Mouse (Mus musculus) liver, embryonic 15.5 days (tissue): ENCODE measurements around the gene Tctex1d1. TPM values are rescaled to one million over a fixed set of nuclear protein-coding genes. Genes with fewer than 3 reads are reported as not detected.
A peak's percentile ranks its signal among the peaks of the same experiment; 100 is the strongest.

ENCODE experiments used
- ATAC-seq: fragments of 200-750 bp; cut with Nextera tagmentation; 2 replicates; pipeline ENCODE4 v1.8.0; 2017; ENCODE audit warnings: moderate number of reproducible peaks, mild to moderate bottlenecking, moderate library complexity; ENCODE audit not compliant: insufficient read depth
- H3K27ac ChIP-seq: fragments of 300-500 bp; sonication (generic); replicated peaks from 2 replicates; pipeline ENCODE4 v1.5.1; 2015; ENCODE audit warnings: mild to moderate bottlenecking, inconsistent platforms
- H3K27me3 ChIP-seq: fragments of 300-500 bp; sonication (generic); 2 replicates; pipeline ENCODE4 v1.6.1; 2015; ENCODE audit warnings: mild to moderate bottlenecking, inconsistent platforms
- H3K36me3 ChIP-seq: fragments of 300-500 bp; sonication (generic); replicated peaks from 2 replicates; pipeline ENCODE4 v1.6.1; 2015; ENCODE audit warnings: moderate library complexity, mild to moderate bottlenecking, inconsistent platforms
- H3K4me1 ChIP-seq: fragments of 300-500 bp; sonication (generic); replicated peaks from 2 replicates; pipeline ENCODE4 v1.6.1; 2015; ENCODE audit warnings: inconsistent platforms
- H3K4me2 ChIP-seq: fragments of 300-500 bp; sonication (generic); 2 replicates; pipeline ENCODE4 v1.6.1; 2015; ENCODE audit warnings: moderate library complexity, mild to moderate bottlenecking, inconsistent platforms
- H3K4me3 ChIP-seq: fragments of 300-500 bp; sonication (generic); replicated peaks from 2 replicates; pipeline ENCODE4 v1.5.1; 2015; ENCODE audit warnings: mild to moderate bottlenecking, inconsistent platforms
- H3K9ac ChIP-seq: fragments of 300-500 bp; sonication (generic); 2 replicates; pipeline ENCODE4 v1.6.1; 2015; ENCODE audit warnings: moderate library complexity, mild to moderate bottlenecking, inconsistent platforms
- H3K9me3 ChIP-seq: fragments of 300-500 bp; sonication (generic); replicated peaks from 2 replicates; pipeline ENCODE4 v1.6.1; 2016; ENCODE audit warnings: inconsistent platforms
- WGBS: fragments of 180-500 bp; shearing (Covaris S2); methylation state at CpG from one replicate; pipeline ENCODE4 v1.1.7; 2015; ENCODE audit warnings: mixed read lengths; ENCODE audit not compliant: insufficient replicate concordance; 5-methylcytosine and 5-hydroxymethylcytosine counted together
- polyA plus RNA-seq: library from polyadenylated mRNA; unstranded; fragments of >200 nt; fragmentation: Nextera tagmentation; extraction: Ambion mirVana; gene quantifications from 2 replicates; pipeline ENCODE4 v1.2.1, GENCODE M21; 2015

Tctex1d1 gene
- polyA plus RNA-seq = 0.21 TPM in 1 of 2 replicates, not detected in the other

GRCm38 (mm10) chr4:102978440-102978839 lies at the start of gene Tctex1d1:
Gene Tctex1d1 (plus strand): TSS chr4:102978606.
- Histone ChIP-seq H3K9ac (no peak within 1 kb of the TSS), H3K4me2 (peak within 1 kb of the TSS; percentile 57), H3K27me3 (peaks cover 28% of the 10 kb centered on the region), H3K4me3 (peak within 1 kb of the TSS; percentile 34), H3K36me3 (no peaks in the 10 kb centered on the region), H3K27ac (no peak within 1 kb of the TSS), H3K9me3 (no peaks in the 10 kb centered on the region), H3K4me1 (peaks cover 4% of the 10 kb centered on the region; the same call in 1 of the 2 replicates)
- ATAC-seq = no peak
- WGBS = 8% methylated on average over 13 of the region's 13 CpGs

GRCm38 (mm10) chr4:102929491-102929890 lies 48.9 kb upstream of the Tctex1d1 start:
- 58% methylated on average over 3 of the region's 4 CpGs for WGBS
- H3K4me2 ChIP-seq = no peak overlapping the region
- H3K36me3 ChIP-seq = no peaks in the 10 kb centered on the region
- H3K4me3 ChIP-seq = no peak overlapping the region
- H3K9ac ChIP-seq = no peak overlapping the region
- no peaks in the 10 kb centered on the region for H3K4me1 ChIP-seq
- no peak overlapping the region for H3K27ac ChIP-seq
- no peaks in the 10 kb centered on the region for H3K9me3 ChIP-seq
- H3K27me3 ChIP-seq = no peaks in the 10 kb centered on the region
- ATAC-seq = no peak

DNA sequence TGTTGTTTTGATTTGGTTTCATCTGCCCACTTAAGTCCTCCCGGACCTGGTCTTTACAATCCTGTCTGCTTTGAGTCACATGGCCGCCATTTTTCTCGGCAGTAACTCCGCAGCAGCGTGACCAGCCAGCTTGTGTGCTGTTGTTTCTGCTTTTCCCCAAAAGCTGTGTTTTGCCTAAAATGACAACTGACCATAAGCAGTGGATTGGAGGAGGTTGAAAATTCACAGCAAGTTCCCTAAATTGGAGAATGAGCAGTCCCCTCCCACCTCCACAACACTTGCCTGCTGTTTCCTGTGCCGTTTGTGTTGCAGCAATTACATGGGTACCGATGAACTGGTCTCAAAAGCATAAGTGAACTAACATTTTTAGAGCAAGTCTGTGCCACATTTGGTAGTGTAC lies 47.7 kb upstream of the Tctex1d1 start:
- H3K4me3 ChIP-seq = no peak overlapping the region
- no peak for ATAC-seq
- H3K4me1 ChIP-seq = no peaks in the 10 kb centered on the region
- H3K27ac ChIP-seq = no peak overlapping the region
- no peaks in the 10 kb centered on the region for H3K27me3 ChIP-seq
- no peak overlapping the region for H3K9ac ChIP-seq
- no peaks in the 10 kb centered on the region for H3K9me3 ChIP-seq
- H3K4me2 ChIP-seq = peak overlapping the region; percentile 25
- 14% methylated on average over 7 of the region's 7 CpGs for WGBS
- no peaks in the 10 kb centered on the region for H3K36me3 ChIP-seq

DNA sequence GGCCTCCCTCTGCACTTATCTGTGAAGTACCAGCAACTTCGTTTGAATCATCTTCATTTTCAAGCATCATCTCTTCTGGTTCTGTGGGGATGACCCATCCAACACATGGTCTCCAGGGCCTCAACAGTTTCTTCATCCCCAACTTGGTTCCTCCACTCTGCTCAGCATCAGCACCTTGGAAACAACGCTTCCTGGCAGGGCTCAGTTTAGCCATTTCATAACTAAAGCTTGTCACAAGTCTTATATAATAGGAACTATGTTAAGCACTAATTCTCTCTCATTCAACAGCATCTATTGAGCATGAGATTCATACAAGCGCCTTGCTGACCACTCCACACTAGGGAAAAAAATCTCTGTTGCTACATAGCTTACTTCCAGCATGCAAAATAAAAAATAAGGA lies 38.1 kb upstream of the Tctex1d1 start:
- ATAC-seq = no peak
- 45% methylated on average over 3 of the region's 3 CpGs for WGBS
- no peaks in the 10 kb centered on the region for H3K4me1 ChIP-seq

GRCm38 (mm10) chr4:102940738-102941137 lies 37.7 kb upstream of the Tctex1d1 start:
- Histone ChIP-seq H3K4me2 (no peak overlapping the region), H3K27me3 (no peaks in the 10 kb centered on the region), H3K4me1 (no peaks in the 10 kb centered on the region), H3K9me3 (no peaks in the 10 kb centered on the region), H3K36me3 (no peaks in the 10 kb centered on the region), H3K27ac (no peak overlapping the region), H3K4me3 (no peak overlapping the region), H3K9ac (no peak overlapping the region)
- 66% methylated on average over 4 of the region's 4 CpGs for WGBS
- ATAC-seq = no peak

More for the DNA sequence above, 38.1 kb upstream of the Tctex1d1 start:
- H3K27ac ChIP-seq = no peak overlapping the region
- no peaks in the 10 kb centered on the region for H3K27me3 ChIP-seq
- H3K4me2 ChIP-seq = no peak overlapping the region
- H3K9ac ChIP-seq = no peak overlapping the region
- no peaks in the 10 kb centered on the region for H3K9me3 ChIP-seq
- H3K4me3 ChIP-seq = no peak overlapping the region
- H3K36me3 ChIP-seq = no peaks in the 10 kb centered on the region

- Histone ChIP-seq H3K27me3 (no peaks in the 10 kb centered on the region), H3K4me3 (no peak overlapping the region), H3K27ac (no peak overlapping the region), H3K9ac (no peak overlapping the region), H3K36me3 (no peaks in the 10 kb centered on the region), H3K4me1 (no peaks in the 10 kb centered on the region), H3K9me3 (no peaks in the 10 kb centered on the region), H3K4me2 (no peak overlapping the region)
- WGBS = 10% methylated on average over 6 of the region's 6 CpGs
- no peak for ATAC-seq
Observed at GRCm38 (mm10) chr4:102944325-102944724, 34.1 kb upstream of the Tctex1d1 start.

- Histone ChIP-seq H3K4me1 (no peaks in the 10 kb centered on the region), H3K27ac (no peak overlapping the region), H3K9me3 (no peaks in the 10 kb centered on the region), H3K4me3 (no peak overlapping the region), H3K9ac (no peak overlapping the region), H3K27me3 (no peaks in the 10 kb centered on the region), H3K36me3 (no peaks in the 10 kb centered on the region), H3K4me2 (no peak overlapping the region)
- ATAC-seq = no peak
- 57% methylated on average over 2 of the region's 2 CpGs for WGBS
Observed at GRCm38 (mm10) chr4:102952476-102952875, 25.9 kb upstream of the Tctex1d1 start.

DNA sequence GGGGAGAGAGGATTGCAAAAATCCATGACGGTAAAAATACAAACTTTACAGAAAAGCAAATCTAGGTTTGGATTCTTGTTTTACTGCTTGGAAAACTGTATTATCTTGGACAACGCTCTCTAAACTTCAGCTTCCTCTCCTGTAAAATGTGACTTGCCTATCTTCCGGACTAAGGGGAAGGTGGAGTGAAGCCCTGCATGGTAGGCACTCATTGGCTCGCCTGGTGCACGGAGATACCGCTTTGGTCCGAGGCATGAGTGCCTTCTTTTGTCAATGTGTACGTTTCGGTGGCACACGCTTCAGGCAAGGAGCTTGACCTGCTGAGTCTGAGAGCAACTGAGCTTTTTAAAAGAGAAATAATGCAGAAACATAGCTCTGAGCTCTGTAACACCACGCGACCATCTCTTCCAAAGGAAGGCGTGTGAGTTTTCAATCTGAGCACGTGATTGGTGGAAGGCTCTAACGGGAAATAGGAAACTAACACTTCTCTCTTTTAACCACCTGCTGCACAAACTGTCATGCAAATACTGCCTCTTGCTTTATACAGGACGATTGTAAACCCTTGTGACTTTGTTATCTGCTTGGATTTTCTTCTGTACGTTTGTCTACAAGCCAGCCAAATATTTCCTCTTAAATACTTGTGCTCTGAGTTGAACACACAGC lies 23.0 kb upstream of the Tctex1d1 start:
- H3K4me3 ChIP-seq = no peak overlapping the region
- no peak overlapping the region for H3K9ac ChIP-seq
- H3K27ac ChIP-seq = no peak overlapping the region
- H3K9me3 ChIP-seq = no peaks in the 10 kb centered on the region
- ATAC-seq = no peak
- no peaks in the 10 kb centered on the region for H3K4me1 ChIP-seq
- peak overlapping the region; percentile 7; the same call in 1 of the 2 replicates for H3K4me2 ChIP-seq
- no peaks in the 10 kb centered on the region for H3K27me3 ChIP-seq
- 48% methylated on average over 17 of the region's 17 CpGs for WGBS
- no peaks in the 10 kb centered on the region for H3K36me3 ChIP-seq

- no peak overlapping the region for H3K27ac ChIP-seq
- H3K27me3 ChIP-seq = no peaks in the 10 kb centered on the region
- H3K4me1 ChIP-seq = no peaks in the 10 kb centered on the region
- no peaks in the 10 kb centered on the region for H3K36me3 ChIP-seq
- no peak overlapping the region for H3K9ac ChIP-seq
- no peaks in the 10 kb centered on the region for H3K9me3 ChIP-seq
- no peak overlapping the region for H3K4me3 ChIP-seq
- no peak for ATAC-seq
- no peak overlapping the region for H3K4me2 ChIP-seq
- WGBS = 58% methylated on average over 5 of the region's 5 CpGs
Observed at GRCm38 (mm10) chr4:102959409-102959808, 19.0 kb upstream of the Tctex1d1 start.

DNA sequence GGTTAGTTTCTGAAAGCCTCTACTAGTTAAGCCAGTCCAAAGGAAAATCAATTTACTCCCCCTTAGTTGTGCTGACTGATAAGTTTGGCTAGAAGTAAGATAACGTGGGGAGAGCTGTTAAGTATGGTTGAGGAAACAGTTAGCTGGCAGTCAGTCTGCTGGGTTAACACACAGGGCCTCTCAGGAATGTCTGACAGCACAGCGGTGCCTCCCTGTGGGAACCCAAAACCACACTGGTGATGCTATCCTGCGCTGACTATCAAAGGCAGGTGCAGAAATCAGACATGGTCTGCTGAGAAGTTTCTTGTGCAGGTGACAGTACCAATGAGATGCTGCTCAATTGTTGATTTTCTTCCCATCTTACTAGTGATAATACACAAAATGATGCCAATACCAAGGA lies 14.2 kb upstream of the Tctex1d1 start:
- no peak overlapping the region for H3K4me2 ChIP-seq
- H3K9me3 ChIP-seq = no peaks in the 10 kb centered on the region
- H3K4me1 ChIP-seq = no peaks in the 10 kb centered on the region
- no peak overlapping the region for H3K27ac ChIP-seq
- 23% methylated on average over 3 of the region's 3 CpGs for WGBS
- no peaks in the 10 kb centered on the region for H3K36me3 ChIP-seq
- no peak for ATAC-seq
- H3K9ac ChIP-seq = no peak overlapping the region
- H3K4me3 ChIP-seq = no peak overlapping the region
- no peaks in the 10 kb centered on the region for H3K27me3 ChIP-seq

- Histone ChIP-seq H3K9me3 (no peaks in the 10 kb centered on the region), H3K27ac (no peak overlapping the region), H3K4me1 (no peaks in the 10 kb centered on the region), H3K9ac (no peak overlapping the region), H3K4me2 (no peak overlapping the region), H3K4me3 (no peak overlapping the region), H3K36me3 (no peaks in the 10 kb centered on the region), H3K27me3 (no peaks in the 10 kb centered on the region)
- no peak for ATAC-seq
- WGBS = 78% methylated on average over 15 of the region's 15 CpGs
Observed at GRCm38 (mm10) chr4:102967811-102968210, 10.6 kb upstream of the Tctex1d1 start.

- no peak overlapping the region for H3K4me2 ChIP-seq
- no peaks in the 10 kb centered on the region for H3K4me1 ChIP-seq
- no peak overlapping the region for H3K27ac ChIP-seq
- no peaks in the 10 kb centered on the region for H3K27me3 ChIP-seq
- no peaks in the 10 kb centered on the region for H3K9me3 ChIP-seq
- ATAC-seq = no peak
- H3K36me3 ChIP-seq = no peaks in the 10 kb centered on the region
- H3K4me3 ChIP-seq = no peak overlapping the region
- 81% methylated on average over 5 of the region's 5 CpGs for WGBS
- no peak overlapping the region for H3K9ac ChIP-seq
Observed at GRCm38 (mm10) chr4:102969599-102969998, 8.8 kb upstream of the Tctex1d1 start.
